Mouse (Mus musculus): ENCODE measurements around the gene Gbf1.

- TF ChIP-seq GATA1 (IDR thresholded peaks at IDR 0.05; ENCODE audit: borderline replicate concordance, low read length), result no peak
- TF ChIP-seq FLI1 (IDR thresholded peaks at IDR 0.05; ENCODE audit: low read length), result no peak
These were observed 46.6 kb downstream of the Gbf1 start for GRCm38 (mm10) chr19:46198891-46199290.

All from megakaryocyte, embryonic 14.5 days (primary cell).